Mouse (Mus musculus): ENCODE results near the gene Raet1e.
"Not testable (repeated sequence)": the region's sequence is repeated elsewhere in the genome, so short reads cannot be mapped to it uniquely, and the experiment has no call there.

The Raet1e gene

GRCm38 (mm10) chr10:22158310-22158999 lies at the start of gene Raet1e, which contains the start of gene H60b:
Gene Raet1e, plus strand, starts transcription at chr10:22158569.
Gene H60b, plus strand, starts transcription at chr10:22158586.
- DNase-seq = peak; percentile 75

- DNase-seq = peak; percentile 83
Measured at GRCm38 (mm10) chr10:22140665-22141280, 17.6 kb upstream of the Raet1e start.

- not testable (repeated sequence) for DNase-seq
Measured at GRCm38 (mm10) chr10:22142194-22142593, 16.2 kb upstream of the Raet1e start.

GRCm38 (mm10) chr10:22142926-22143325 lies 15.4 kb upstream of the Raet1e start:
- no peak for DNase-seq

DNA sequence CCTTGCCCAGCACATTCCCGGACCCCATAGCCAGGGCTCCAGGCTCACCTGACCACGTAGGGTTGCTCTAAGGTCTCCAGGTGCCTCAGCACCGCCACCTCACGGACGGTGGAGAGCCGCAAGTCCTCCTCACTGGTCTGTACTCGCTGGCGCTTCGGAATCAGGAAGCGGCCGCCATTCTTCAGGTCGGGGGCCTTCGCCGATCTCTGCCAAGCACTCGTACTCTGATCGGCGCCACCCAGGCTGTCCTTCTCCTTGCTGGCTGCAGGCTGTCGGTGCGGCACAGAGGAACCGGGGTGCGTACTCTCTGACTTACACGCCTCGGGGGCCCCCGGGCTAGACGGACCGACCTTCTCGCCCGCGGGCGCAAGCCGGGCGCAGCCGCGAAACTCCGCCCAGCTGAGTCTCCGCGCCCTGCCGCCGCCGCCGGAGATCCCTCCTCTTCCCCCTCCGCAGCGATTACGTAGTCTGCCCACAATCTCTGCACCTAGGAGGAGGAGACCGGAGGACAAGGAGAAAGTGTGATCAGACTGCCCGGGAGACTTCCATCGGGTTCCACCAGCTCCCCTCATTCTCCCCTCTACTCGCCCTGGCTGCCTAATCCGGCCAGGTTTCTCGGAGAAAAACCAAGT lies 9.8 kb upstream of the Raet1e start:
- peak; percentile 81 for DNase-seq

GRCm38 (mm10) chr10:22149073-22149690 lies 9.2 kb upstream of the Raet1e start, which contains the start of gene E030030I06Rik:
Gene E030030I06Rik, minus strand, starts transcription at chr10:22149270.
- DNase-seq = no peak

DNA sequence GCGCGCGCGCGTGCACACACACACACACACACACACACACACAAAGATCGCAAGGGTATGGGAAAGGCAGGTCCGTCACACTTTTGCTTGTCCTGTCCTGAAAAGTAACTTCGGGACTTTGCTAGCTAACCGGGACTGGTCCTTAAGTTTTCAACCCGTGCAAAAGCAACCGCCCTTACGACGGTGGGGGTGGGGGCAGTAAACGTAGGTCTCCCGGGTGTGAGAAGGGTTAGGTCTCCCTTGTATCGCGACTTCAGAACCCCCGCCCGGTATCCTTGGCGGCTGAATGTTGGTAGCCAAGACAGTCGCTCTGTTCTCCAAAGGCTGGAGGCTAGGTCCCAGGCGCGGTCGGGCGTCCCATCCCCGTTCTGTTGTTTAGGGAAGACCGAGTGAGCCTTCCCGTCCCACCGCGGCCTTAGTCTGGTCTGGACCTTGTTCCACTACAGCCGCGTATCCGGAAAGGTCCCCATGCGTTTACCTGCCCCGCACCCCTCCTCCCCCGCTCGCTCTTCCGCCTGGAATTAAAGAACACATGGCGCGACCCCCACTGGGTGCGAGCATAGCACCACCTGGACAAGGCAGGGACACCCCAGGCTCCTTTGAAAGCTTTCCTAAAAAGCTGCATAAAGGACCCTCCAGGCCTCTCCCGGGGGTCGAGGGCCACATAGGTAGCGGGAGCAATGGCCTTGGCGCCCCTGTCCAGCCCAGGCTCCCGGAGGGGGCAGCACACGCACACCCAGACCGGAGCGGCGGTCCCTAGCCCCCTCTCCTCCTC lies 8.5 kb upstream of the Raet1e start:
- DNase-seq = no peak

DNA sequence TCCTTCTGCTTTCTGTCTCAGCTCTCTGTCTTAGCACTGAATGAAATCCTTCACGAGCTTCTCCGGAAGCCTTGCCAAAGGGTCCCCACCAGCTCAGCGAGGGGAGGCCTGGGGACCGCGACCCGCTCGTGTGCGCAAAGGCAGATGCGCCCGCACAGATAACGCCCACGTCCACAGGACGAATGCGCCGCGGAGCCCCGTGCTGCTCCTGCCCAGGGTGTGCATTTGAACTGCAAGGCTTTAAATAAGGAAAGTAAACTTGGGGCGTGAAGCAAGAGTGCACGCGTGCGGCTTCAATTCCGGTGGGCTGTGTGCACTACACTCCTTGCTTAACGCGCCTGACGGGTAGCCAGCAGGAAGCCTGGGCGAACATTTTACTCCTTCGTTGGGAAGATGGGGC lies 7.8 kb upstream of the Raet1e start:
- DNase-seq = no peak

- not testable (repeated sequence) for DNase-seq
Measured at GRCm38 (mm10) chr10:22151056-22151862, 7.1 kb upstream of the Raet1e start.

GRCm38 (mm10) chr10:22151863-22152640 lies 6.3 kb upstream of the Raet1e start:
- not testable (repeated sequence) for DNase-seq

- DNase-seq = not testable (repeated sequence)
Measured at GRCm38 (mm10) chr10:22153147-22153690, 5.2 kb upstream of the Raet1e start.

DNA sequence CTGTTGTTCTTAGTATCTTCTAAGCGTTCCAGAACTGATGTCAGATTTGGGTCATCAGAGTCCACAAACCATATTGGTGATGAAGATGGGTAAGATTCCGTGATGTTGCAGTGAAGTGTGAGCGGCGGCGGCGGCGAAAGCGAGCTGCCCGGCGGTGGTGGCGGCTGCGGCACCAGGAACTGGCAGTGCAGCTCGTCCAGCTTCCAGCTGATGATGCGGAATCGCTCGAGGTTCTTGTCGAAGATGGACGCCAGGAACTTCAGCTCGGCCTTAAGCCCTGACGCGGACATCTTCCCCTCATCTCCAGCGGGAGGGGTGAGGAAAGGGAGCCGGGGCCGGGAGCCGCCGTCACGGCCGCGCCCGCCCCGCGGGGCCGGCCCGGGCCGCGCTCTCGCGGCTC lies 4.2 kb upstream of the Raet1e start:
- DNase-seq = not testable (repeated sequence)

- DNase-seq = no peak
Measured at GRCm38 (mm10) chr10:22154871-22155799, 3.2 kb upstream of the Raet1e start.

- no peak for DNase-seq
Measured at GRCm38 (mm10) chr10:22159131-22159561, 777 bp downstream of the Raet1e start.

DNA sequence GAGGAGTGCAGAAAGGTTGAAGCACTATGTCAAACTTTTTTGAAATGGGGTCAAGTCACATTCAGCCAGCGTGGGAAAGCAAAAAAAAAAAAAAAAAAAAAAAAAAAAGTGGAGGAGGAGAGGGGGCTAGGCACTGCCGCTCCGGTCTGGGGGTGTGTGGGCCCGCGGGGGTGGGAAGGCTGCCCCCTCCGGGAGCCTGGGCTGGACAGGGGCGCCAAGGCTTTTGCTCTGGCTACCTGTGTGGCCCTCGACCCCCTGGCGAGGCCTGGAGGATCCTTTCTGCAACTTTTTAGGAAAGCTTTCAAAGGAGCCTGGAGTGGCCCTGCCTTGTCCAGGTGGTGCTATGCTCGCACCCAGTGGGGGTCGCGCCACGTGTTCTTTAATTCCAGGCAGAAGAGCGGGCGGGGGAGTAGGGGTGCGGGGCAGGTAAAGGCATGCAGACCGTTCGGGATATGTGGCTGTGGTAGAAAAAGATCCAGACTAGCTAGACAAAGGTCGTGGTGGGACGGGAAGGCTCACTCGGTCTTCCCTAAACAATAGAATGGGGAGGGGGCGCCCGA lies 1.3 kb downstream of the Raet1e start:
- no peak for DNase-seq

DNA sequence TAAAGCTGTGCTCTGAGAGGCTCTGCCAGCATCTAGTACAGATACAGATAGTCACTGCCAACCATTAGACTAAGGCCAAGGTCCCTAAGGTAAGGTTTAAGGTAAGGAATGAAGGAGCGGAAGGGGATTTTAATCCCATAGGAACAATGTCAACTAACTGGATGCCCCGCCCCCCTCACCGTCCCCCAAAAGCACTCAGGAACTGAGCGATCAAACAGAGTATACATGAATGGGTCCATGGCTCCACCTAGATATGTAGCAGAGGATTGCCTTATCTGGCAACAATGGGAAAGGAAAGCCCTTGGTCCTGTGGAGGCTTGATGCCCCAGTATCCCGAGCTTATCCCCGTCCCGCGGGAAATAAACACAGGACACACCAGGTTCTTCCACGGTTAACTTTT lies 4.9 kb downstream of the Raet1e start:
- DNase-seq = not testable (repeated sequence)

- peak; percentile 84 for DNase-seq
Measured at GRCm38 (mm10) chr10:22163705-22164583, 5.6 kb downstream of the Raet1e start.
